Mouse (Mus musculus): Measurements from ENCODE around the gene Sipa1l2. TPM values are rescaled to one million over a fixed set of nuclear protein-coding genes. Genes with fewer than 3 reads are reported as not detected.

The Sipa1l2 gene
- polyA plus RNA-seq, 1 experiment from 2014 or later: 26.5 TPM

Other genes starting within 250 kb of the Sipa1l2 start
- 7.0 and 8.0 TPM in 2 replicates for gene Map10, start 100.0 kb upstream of the Sipa1l2 start, polyA plus RNA-seq (2015; fragmentation: Nextera tagmentation; extraction: Ambion mirVana)
- gene Ntpcr, start 160.2 kb upstream of the Sipa1l2 start, polyA plus RNA-seq (2015; fragmentation: Nextera tagmentation; extraction: Ambion mirVana): 32.3 and 33.8 TPM in 2 replicates